Mouse (Mus musculus): Measurements from ENCODE around the gene 4930469K13Rik.

- TF ChIP-seq CTCF (IDR thresholded peaks at IDR 0.05; ENCODE audit: control insufficient read depth, insufficient read depth, low read length) = no peak
- TF ChIP-seq POLR2A (IDR thresholded peaks at IDR 0.05; ENCODE audit: borderline replicate concordance, control insufficient read depth, low read depth, low read length) = no peak
Observed at GRCm38 (mm10) chr11:33927836-33928235, 170.5 kb downstream of the 4930469K13Rik start.
